Mouse (Mus musculus) kidney, embryonic 16.5 days (tissue): ENCODE measurements around the gene Dbr1. TPM values are rescaled to one million over a fixed set of nuclear protein-coding genes. Genes with fewer than 3 reads are reported as not detected.

Source experiments
- ATAC-seq: fragments of 200-750 bp; cut with Nextera tagmentation; 2 replicates; pipeline ENCODE4 v1.8.0; 2017; ENCODE audit warnings: moderate TSS enrichment; ENCODE audit not compliant: low FRiP score, low TSS enrichment
- H3K27ac ChIP-seq: fragments of 300-500 bp; sonication (generic); 2 replicates; pipeline ENCODE4 v1.5.1; 2014; ENCODE audit warnings: low read length
- H3K27me3 ChIP-seq: fragments of 300-500 bp; sonication (generic); 2 replicates; pipeline ENCODE4 v1.6.1; 2014; ENCODE audit warnings: low read length, control low read depth, mixed read lengths; ENCODE audit not compliant: insufficient read depth
- H3K36me3 ChIP-seq: fragments of 300-500 bp; sonication (generic); 2 replicates; pipeline ENCODE4 v1.6.1; 2014; ENCODE audit warnings: low read length, control low read depth, mixed read lengths; ENCODE audit not compliant: insufficient read depth
- H3K4me1 ChIP-seq: fragments of 300-500 bp; sonication (generic); 2 replicates; pipeline ENCODE4 v1.6.1; 2014; ENCODE audit warnings: low read length, control low read depth, mixed read lengths; ENCODE audit not compliant: insufficient read depth
- H3K4me2 ChIP-seq: fragments of 300-500 bp; sonication (generic); replicated peaks from 2 replicates; pipeline ENCODE4 v1.6.1; 2014; ENCODE audit warnings: low read depth, low read length
- H3K4me3 ChIP-seq: fragments of 300-500 bp; sonication (generic); 2 replicates; pipeline ENCODE4 v1.5.1; 2014; ENCODE audit warnings: mild to moderate bottlenecking, low read length
- H3K9ac ChIP-seq: fragments of 300-500 bp; sonication (generic); replicated peaks from 2 replicates; pipeline ENCODE4 v1.6.1; 2014; ENCODE audit warnings: low read length
- H3K9me3 ChIP-seq: fragments of 300-500 bp; sonication (generic); 2 replicates; pipeline ENCODE4 v1.6.1; 2016; ENCODE audit warnings: low read length, control low read depth
- WGBS: fragments of 180-500 bp; shearing (Covaris S2); extraction: QIAGEN DNeasy Blood & Tissue Kit; methylation state at CpG from one replicate; pipeline ENCODE4 v1.1.7; 2014; 5-methylcytosine and 5-hydroxymethylcytosine counted together
- polyA plus RNA-seq: library from polyadenylated mRNA; unstranded; fragments of >200 nt; fragmentation: Nextera tagmentation; extraction: Ambion mirVana; gene quantifications from 2 replicates; pipeline ENCODE4 v1.2.1, GENCODE M21; 2015

Gene Dbr1
- polyA plus RNA-seq, 1 experiment from 2014 or later = 33.9 TPM

- peak overlapping the region; percentile 79 for H3K4me2 ChIP-seq
- H3K9me3 ChIP-seq = no peaks in the 10 kb centered on the region
- H3K27me3 ChIP-seq = no peaks in the 10 kb centered on the region
- ATAC-seq = peak; percentile 35; the same call in 1 of the 2 replicates
- peaks cover 32% of the 10 kb centered on the region for H3K4me1 ChIP-seq
- WGBS = 43% methylated on average over 2 of the region's 2 CpGs
- peaks cover 26% of the 10 kb centered on the region for H3K36me3 ChIP-seq
- peak overlapping the region; percentile 25 for H3K4me3 ChIP-seq
- peak overlapping the region; percentile 70 for H3K27ac ChIP-seq
- no peak overlapping the region for H3K9ac ChIP-seq
Observed at GRCm38 (mm10) chr9:99631781-99632180, 56.2 kb downstream of the Dbr1 start.

- Histone ChIP-seq H3K9me3 (no peaks in the 10 kb centered on the region), H3K27me3 (no peaks in the 10 kb centered on the region), H3K27ac (peak overlapping the region; percentile 70), H3K4me1 (peaks cover 32% of the 10 kb centered on the region), H3K4me3 (peak overlapping the region; percentile 25), H3K36me3 (peaks cover 31% of the 10 kb centered on the region), H3K4me2 (peak overlapping the region; percentile 79), H3K9ac (no peak overlapping the region)
- 0 out of 2 replicates have a peak, but pooled peaks have one; percentile 16 for ATAC-seq
- 60% methylated on average over 8 of the region's 8 CpGs for WGBS
Observed at GRCm38 (mm10) chr9:99632264-99632663, 56.7 kb downstream of the Dbr1 start.

Other genes starting within 250 kb of the Dbr1 start
- gene Esyt3, start 217.2 kb upstream of the Dbr1 start, polyA plus RNA-seq = 0.32 and 1.2 TPM in 2 replicates
- 10.7 and 15.7 TPM in 2 replicates for gene Mras, start 138.4 kb upstream of the Dbr1 start, polyA plus RNA-seq
- 0.23 TPM in 1 of 2 replicates, not detected in the other for gene Nme9, start 124.3 kb upstream of the Dbr1 start, polyA plus RNA-seq
- 24.3 and 25.0 TPM in 2 replicates for gene Armc8, start 6.9 kb upstream of the Dbr1 start, polyA plus RNA-seq
- 0.68 and 0.94 TPM in 2 replicates for gene A4gnt, start 36.7 kb downstream of the Dbr1 start, polyA plus RNA-seq
- 27.4 and 27.6 TPM in 2 replicates for gene Dzip1l, start 53.7 kb downstream of the Dbr1 start, polyA plus RNA-seq
- 6.1 TPM in 1 of 2 replicates, not detected in the other for gene Cldn18, start 141.5 kb downstream of the Dbr1 start, polyA plus RNA-seq